Mouse (Mus musculus): Measurements from ENCODE around the gene Ppp1ca.

The Ppp1ca gene

GRCm38 (mm10) chr19:4208563-4208962 is 16.7 kb downstream of the Ppp1ca start:
- no peak for DNase-seq (ENCODE audit: extremely low read depth, low read depth, low spot score)

GRCm38 (mm10) chr19:4211891-4212588 is 20.2 kb downstream of the Ppp1ca start:
- DNase-seq (ENCODE audit: extremely low read depth, low read depth, low spot score): no peak

GRCm38 (mm10) chr19:4213524-4213974 is 21.7 kb downstream of the Ppp1ca start:
- no peak for DNase-seq (ENCODE audit: extremely low read depth, low read depth, low spot score)

- no peak for DNase-seq (ENCODE audit: extremely low read depth, low read depth, low spot score)
These were observed 22.4 kb downstream of the Ppp1ca start, which contains the start of the genes Clcf1 and AC109138.7 for GRCm38 (mm10) chr19:4214071-4214770. Gene Clcf1, plus strand, starts transcription at chr19:4214238. Gene AC109138.7, plus strand, starts transcription at chr19:4214357.

GRCm38 (mm10) chr19:4214771-4215450 is 23.0 kb downstream of the Ppp1ca start:
- DNase-seq (ENCODE audit: extremely low read depth, low read depth, low spot score): no peak

- DNase-seq (ENCODE audit: extremely low read depth, low read depth, low spot score): no peak
These were observed 23.6 kb downstream of the Ppp1ca start for GRCm38 (mm10) chr19:4215451-4215840.

- no peak for DNase-seq (ENCODE audit: extremely low read depth, low read depth, low spot score)
These were observed 24.3 kb downstream of the Ppp1ca start for GRCm38 (mm10) chr19:4216041-4216685.

- no peak for DNase-seq (ENCODE audit: extremely low read depth, low read depth, low spot score)
These were observed 25.3 kb downstream of the Ppp1ca start for GRCm38 (mm10) chr19:4217140-4217539.

- DNase-seq (ENCODE audit: extremely low read depth, low read depth, low spot score): no peak
These were observed 26.0 kb downstream of the Ppp1ca start for GRCm38 (mm10) chr19:4217855-4218254.

GRCm38 (mm10) chr19:4218293-4218692 is 26.4 kb downstream of the Ppp1ca start:
- DNase-seq (ENCODE audit: extremely low read depth, low read depth, low spot score): no peak

- DNase-seq (ENCODE audit: extremely low read depth, low read depth, low spot score): no peak
These were observed 26.9 kb downstream of the Ppp1ca start for GRCm38 (mm10) chr19:4218784-4219183.

- no peak for DNase-seq (ENCODE audit: extremely low read depth, low read depth, low spot score)
These were observed 28.1 kb downstream of the Ppp1ca start for GRCm38 (mm10) chr19:4219943-4220342.

- DNase-seq (ENCODE audit: extremely low read depth, low read depth, low spot score): no peak
These were observed 28.6 kb downstream of the Ppp1ca start for GRCm38 (mm10) chr19:4220416-4220815.

GRCm38 (mm10) chr19:4220957-4221743 is 29.3 kb downstream of the Ppp1ca start:
- no peak for DNase-seq (ENCODE audit: extremely low read depth, low read depth, low spot score)

- no peak for DNase-seq (ENCODE audit: extremely low read depth, low read depth, low spot score)
These were observed 30.3 kb downstream of the Ppp1ca start for GRCm38 (mm10) chr19:4222165-4222564.

GRCm38 (mm10) chr19:4226779-4227178 is 34.9 kb downstream of the Ppp1ca start:
- no peak for DNase-seq (ENCODE audit: extremely low read depth, low read depth, low spot score)

- DNase-seq (ENCODE audit: extremely low read depth, low read depth, low spot score): no peak
These were observed 35.6 kb downstream of the Ppp1ca start for GRCm38 (mm10) chr19:4227446-4227845.

- no peak for DNase-seq (ENCODE audit: extremely low read depth, low read depth, low spot score)
These were observed 36.2 kb downstream of the Ppp1ca start for GRCm38 (mm10) chr19:4227894-4228678.

- no peak for DNase-seq (ENCODE audit: extremely low read depth, low read depth, low spot score)
These were observed 37.0 kb downstream of the Ppp1ca start for GRCm38 (mm10) chr19:4228891-4229290.
